Mouse (Mus musculus): ENCODE data around the gene Wnt2b.

Wnt2b gene

DNA sequence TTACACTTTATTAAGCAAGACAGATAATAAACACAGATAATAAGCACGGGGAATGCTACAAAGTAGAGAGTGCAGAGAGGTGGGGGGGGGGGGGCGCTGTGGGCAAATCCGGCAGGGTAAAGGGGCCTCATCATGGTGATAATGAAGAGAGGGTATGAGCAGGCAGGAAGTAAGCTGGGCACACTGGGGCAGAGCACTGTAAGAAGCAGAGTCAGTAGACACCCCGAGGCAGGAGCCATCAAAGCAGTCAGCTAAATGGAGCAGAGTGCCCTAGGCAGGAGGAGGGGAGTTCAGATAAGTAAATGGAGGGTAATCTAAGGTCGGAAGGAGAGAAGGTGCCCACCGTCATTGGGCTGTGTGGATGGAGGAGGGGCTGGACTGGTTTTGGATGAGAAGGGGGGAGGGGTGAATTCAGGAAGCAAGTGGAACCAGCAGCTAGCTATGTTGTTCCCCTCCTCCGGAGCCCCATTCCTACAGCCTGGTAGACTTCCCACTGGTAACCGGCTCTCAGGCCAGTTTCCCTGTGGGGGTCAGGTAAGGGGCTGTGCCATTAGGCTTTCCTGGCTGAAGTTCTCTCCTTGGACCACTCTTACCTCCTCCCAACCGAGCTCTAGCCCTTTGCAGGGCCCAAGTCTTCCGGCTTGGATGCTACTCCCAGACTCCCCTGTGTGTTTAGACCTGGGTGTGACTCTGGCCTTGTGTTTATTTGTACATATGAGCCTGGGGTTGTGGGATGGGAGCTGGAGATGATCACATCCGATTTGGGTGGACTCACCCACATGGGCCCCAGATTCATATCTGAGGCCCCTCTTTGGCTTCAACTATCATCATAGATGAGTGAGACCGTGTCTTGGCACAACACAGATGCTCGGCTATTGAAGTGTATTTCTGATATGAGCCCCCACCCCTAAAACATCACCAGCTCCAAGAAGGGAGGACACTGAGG is 1.9 kb upstream of the Wnt2b start:
- no peak for DNase-seq (ENCODE audit: low spot score in 2 of 2)

DNA sequence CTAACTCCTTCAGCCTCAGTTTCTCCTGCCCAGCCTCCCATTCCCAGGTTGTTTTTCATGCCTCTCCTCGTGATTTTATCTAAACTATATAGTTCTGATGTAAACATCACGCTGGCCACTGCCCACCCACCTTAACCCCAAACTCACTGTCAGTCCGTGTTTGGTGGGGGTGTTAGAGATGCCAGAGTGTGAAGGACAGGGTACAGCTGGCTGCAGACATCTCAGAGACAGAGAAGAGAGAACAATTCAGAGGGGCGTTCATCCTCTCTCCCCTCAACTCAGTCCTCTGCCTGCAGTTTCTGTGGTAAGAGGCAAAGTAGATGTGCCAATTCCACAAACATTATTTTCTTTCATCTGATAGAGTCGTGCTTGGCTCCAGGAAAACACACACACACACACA is 1.1 kb upstream of the Wnt2b start:
- DNase-seq (ENCODE audit: low spot score in 2 of 2): no peak

DNA sequence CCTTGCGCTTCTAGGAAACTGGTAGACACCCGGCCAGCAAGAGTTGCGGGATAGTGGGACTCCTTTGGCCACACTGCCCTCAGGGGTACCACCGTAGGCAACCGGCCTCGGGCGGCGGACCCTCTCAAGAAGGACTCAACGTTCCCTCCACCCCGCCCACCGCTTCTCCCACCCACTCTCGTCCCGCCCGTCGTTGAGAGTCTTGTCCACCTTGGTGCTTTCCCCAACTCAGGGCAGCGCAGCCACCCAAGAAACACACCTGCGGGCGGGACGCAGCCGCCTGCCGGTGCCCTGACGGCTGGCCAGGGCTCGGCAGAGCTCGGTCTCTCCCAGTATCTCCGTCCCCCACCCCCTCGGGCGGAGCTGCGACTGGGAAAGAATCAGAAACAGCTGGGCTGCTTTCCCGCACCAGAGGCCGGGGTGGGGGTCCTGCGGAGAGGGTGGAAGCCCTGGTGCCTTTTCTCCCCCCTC is 455 bp upstream of the Wnt2b start:
- no peak for DNase-seq (ENCODE audit: low spot score in 2 of 2)

DNA sequence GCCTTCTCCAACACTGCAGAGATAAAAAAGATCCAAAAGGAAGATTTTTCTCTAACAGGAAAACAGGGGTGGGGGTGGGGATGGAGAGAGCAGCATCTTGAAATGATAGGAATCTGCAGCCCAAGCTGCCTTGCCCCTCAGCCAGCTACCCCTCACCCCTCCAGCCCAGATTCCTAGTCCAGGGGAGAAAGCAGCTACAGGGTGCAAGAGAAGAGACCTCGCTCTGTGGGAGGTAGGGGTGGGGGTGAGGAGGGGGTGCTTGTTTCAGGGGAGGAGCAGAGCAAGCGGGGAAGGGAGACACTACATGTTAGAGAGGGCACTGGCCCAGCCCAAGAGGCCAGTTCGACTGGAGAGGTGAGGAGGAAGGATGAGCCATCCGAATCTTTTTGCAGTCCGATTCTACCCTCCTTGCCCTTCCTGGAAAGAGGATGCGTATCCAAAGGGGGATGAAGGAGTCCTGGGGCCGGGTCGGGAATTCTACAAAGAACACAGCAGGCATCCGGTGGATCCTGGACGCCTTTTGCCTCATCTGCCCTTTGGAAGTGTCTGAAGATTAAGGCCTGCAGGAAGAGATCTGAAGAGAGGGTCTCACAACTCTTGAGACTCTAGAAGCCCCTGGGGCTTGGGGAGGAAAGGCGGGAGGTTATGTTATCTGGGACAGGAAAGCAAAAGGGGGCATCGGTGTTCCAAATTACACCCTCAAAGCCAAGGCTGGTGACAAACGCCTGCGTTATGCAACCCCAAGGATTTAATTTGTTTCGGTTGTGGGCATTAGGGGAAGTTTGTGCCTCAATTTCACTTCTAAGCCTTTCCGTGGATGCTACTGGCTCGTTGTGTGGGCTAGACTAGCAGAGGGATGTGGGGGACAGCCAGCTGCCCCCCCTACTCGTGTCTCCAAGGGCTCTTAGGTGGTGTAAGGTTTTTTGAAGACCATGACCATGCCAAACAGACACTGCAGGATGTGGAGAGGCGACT is 1.4 kb downstream of the Wnt2b start:
- DNase-seq (ENCODE audit: low spot score in 2 of 2): no peak

DNA sequence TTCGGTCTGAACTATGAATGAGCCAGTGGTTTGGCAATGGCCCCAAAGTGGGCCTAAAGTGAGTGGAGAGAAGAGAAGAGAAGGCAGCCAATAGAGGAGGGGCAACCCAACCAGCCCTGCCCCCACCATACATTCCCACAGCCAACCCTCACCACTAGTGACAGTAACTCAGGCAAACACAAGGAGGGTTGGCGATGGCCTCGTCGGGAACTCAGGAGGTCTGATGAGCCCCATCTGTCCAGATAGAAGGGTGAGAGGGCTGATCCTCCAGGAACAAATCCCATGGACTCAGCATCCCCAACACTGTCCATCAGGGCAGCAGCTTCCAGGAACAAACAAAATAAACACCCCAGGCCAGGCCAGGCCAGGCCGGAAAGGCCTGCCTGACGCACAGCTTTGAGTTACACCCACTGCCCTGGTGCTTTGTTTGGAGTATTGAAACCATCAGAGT is 5.6 kb downstream of the Wnt2b start:
- DNase-seq (ENCODE audit: low spot score in 2 of 2): no peak

DNA sequence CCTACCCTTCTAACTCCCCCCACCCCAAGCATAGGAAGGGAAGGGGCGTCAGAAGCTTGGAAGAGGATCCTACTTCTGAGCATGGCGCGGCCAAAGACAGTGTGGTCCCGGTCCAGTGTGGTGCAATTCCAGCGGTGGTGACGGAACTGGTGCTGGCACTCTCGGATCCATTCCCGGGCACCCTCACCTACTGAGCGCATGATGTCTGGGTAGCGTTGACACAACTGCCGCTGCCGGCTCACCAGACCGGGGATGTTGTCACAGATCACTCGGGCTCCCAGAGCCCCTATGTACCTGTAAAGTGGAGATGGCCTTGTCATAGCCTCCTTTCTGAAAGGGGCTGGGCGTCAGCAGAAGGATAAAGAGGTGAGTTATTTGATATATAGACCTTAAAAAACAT is 7.2 kb downstream of the Wnt2b start:
- no peak for DNase-seq (ENCODE audit: low spot score in 2 of 2)

DNA sequence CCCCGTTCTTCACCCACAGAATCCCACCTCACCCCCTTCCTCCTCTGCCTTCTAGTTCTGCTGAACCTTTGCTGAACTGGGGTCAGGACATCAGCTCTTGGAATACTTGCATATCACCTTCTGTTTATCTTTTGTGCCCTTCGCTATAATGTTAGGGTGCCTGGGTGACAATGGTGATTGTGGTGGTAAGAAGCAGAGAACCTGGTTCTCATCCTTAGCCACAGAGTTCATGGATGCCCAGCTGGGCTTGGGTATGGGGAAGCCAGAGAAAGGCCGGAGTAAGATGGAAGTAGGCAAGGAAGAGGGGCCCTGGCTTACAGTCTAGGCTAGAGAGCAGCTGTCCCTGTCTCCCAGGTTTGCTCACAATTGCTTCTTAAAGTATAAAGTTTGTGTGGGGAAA is 7.6 kb downstream of the Wnt2b start:
- no peak for DNase-seq (ENCODE audit: low spot score in 2 of 2)

DNA sequence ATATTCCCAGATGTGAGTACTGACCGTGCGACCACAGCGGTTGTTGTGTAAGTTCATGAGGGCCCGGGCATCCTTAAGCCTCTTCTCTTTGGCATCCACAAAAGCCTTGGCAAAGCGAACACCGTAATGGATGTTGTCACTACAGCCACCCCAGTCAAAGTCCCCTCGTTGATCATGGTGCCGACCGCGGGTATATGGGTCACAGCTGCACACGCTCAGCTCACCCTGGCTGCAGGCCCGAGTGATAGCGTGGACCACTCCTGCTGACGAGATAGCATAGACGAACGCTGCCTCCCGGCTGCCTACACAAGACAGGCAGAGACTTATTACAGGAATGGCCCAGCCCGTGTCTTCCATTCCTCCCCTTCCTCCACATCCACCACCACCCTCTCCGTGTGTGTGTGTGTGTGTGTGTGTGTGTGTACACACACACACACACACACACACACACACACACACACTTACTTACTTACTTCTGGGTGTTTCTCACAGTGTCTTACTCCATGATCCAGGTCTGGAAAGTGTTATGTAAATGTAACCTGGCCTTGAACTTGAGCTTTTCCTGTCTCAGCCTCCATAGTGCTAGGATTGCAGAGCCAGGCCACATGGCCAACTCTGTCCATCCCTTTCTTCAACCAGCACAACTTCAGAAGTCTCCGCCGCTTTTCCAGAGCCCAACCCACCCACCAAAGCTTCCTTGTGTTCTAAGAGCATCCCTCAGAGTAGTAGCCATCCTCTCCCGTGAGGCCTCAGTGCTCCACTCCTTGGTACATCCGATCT is 8.6 kb downstream of the Wnt2b start:
- DNase-seq (ENCODE audit: low spot score in 2 of 2): no peak

DNA sequence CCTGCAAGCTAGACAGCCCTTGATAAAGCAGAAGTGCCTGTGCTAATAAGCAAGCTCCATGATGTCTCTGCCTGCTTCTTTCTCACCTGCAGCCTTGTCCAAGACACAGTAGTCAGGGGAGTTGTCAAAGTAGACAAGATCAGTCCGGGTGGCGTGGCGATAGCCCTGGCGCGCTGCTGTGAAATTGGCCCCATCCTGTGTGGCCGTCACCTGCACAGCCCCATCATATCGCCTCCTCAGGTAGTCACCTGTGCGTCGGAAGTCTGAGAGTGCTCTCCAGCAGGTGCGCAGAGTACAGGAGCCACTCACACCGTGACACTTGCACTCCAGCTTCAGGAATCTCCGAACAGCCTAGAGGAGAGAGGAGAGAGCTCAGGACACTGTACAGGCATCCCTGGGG is 10.8 kb downstream of the Wnt2b start:
- no peak for DNase-seq (ENCODE audit: low spot score in 2 of 2)

DNA sequence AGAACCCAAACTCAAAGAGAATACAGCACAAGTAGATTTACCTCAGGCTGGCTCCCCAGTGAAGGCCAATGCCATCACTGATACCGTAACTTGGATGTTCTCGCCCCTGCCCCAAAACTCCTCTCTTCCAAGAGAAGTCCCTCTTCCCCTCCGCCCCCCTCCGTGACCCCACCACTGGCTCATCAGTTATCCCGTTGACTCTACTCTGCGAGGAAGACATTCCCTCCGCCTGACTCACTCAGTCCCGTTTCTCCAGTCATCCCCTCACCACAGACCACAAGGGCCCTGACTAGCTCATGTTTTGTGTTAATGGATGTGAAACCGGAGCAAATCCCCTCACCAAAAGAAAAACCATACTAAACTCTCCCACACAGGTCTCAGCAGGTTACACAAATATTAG is 16.8 kb downstream of the Wnt2b start:
- no peak for DNase-seq (ENCODE audit: low spot score in 2 of 2)

DNA sequence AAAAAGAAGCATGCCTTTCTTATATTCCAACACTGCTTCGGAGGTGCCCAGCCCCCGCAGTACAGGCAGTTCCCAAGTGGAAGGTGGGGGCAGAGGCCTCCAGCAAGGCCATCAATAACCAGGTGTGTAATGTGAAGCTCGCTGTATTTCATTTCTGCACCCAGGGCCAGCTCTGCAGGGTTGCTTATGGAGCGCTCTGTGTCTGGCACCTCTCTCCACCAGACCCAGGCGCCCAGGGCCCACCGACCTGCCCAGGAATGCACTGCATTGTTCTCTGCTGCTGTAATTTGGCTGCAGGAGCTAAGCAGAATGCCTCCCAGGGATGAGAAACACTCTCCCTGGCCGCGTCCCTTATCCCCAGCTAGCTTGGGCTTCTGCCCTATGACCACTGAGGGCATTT is 18.4 kb downstream of the Wnt2b start:
- DNase-seq (ENCODE audit: low spot score in 2 of 2): no peak

DNA sequence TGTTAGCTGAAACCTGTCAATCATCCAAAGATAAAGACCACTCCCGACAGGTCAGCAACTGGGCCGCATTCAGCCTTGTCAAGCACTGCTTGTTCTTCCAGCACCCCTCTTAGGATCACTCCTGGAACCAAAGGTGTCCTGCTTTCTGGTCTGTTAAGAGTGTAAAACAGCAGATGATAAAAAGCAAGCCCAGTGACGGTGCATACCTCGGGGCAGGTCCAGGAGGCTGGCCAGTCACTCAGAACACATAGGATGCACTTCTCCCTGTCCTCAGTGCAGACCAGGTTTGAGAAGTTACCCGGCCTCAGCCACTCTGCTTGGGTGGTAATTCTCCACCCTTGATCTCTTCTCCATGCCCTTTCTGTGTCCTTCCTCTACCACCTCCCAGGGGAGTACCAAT is 19.0 kb downstream of the Wnt2b start:
- DNase-seq (ENCODE audit: low spot score in 2 of 2): no peak

DNA sequence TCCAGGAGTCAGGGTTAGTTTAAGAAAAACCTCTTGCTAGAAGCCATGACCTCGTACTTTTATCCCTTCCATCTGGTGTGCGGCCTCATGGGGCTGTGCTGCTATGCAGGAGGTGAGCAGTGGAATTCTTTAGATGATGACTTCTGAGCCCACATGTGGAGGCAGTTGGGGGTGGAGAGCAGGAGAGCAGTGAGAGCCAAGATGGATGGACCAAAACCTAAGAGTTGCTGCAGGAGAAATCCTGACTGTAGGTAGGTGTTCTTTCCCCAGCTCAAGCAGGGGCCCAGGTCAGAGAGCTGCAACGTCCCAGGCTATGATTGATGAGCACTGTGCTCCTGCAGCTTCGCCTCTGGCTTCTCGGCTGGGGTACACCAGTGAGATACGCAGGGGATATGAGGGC is 21.0 kb downstream of the Wnt2b start:
- no peak for DNase-seq (ENCODE audit: low spot score in 2 of 2)

DNA sequence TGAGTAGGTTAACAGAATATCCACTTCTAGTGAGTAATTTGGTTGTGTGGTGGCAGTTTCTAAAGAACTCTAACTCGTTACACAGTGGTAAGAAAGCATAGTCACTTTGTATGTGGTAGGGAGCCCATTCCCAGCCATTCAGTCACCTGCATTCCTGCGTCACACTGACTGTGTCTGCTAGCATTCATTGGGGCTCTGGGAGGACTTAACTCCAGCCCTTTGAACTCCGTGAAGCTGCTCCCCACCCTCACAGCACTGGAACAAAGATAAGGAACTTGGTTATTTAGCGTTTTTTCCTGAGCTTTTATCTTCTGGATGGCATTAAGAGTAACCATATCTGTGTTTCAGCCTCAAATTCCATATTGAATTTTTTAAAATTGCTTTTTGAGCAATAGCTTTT is 23.4 kb downstream of the Wnt2b start:
- no peak for DNase-seq (ENCODE audit: low spot score in 2 of 2)

DNA sequence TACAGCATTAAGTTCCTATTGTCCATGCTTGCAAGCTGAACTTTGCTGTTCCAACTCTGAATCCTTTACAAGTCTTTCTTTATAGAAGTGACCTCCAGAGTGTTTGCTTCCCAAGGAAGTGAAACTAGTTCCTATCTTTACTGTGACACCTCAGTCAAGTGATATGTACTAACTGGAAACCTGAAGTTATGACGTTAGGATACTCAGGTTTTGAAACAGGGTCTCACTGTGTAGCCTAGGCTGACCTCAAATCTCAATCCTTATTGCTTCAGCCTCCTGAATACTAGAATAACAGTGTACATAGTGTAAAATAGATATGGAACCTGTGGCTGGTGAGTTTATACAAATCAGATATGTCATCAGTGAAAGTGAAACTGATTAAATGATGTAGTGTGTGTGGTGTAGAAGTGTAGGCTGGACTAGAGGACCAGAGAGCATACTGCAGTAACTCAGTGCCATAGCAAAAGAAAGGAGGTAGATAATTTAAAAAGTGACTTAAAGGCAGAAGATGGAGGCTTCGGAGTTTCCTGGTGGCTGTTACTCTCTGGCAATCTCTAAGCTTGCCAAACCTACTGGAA is 23.9 kb downstream of the Wnt2b start:
- DNase-seq (ENCODE audit: low spot score in 2 of 2): no peak

DNA sequence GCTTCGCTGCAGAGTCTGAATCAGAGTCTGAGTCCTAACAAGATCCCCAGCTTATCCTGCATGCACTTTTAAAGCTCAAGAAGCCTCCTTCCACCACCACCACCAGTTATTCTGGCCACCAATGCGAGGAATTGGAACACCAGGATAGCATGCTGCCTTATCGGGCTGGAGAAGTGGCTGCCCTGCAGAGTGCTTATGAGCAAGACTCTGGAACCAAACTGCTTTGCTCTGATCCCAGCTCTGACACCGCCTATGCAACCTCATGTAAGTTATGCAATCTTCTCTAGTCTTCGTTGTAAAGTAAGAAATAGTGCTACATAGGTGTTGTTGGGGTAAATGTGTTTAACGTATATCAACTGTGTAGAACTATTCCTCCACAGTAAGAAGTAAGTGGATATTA is 32.3 kb downstream of the Wnt2b start:
- no peak for DNase-seq (ENCODE audit: low spot score in 2 of 2)

DNA sequence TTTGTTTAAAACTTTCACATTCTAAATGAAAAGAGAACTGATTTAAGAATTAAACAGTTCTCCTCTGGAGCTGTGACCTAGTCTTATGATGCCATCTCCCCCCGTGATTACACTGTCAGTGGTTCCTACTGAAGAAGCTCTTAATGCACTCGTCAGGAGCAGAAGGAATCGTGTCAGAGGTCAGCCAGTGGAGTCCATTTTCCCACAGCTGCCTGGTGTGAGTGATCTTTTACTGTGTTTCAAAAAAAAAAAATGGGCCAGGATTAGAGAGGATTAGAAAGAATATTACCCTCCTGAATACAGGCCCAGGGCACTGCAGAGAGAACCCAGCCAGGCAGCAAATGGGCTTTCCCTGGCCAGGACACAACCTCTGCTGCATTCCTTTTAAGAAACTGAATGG is 46.7 kb downstream of the Wnt2b start:
- DNase-seq (ENCODE audit: low spot score in 2 of 2): no peak

DNA sequence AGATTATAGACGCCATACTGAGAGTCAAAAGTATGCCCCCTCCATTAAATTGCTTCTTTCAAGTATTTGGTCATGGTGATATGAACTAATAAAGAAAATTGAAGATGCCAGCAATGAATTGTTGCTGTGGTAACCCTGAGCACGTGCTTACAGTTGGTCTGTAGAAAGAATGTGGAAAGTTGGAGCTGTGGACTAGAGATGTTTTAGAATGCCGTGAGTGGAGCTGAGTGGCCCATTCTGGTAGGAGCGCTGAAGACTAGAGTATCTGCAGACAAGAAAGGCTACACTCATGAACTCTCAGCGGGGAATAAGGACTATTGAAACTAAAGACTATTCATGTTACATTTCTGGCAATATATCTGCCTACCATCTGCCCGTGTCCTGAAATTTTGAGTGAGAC is 52.5 kb downstream of the Wnt2b start:
- no peak for DNase-seq (ENCODE audit: low spot score in 2 of 2)

DNA sequence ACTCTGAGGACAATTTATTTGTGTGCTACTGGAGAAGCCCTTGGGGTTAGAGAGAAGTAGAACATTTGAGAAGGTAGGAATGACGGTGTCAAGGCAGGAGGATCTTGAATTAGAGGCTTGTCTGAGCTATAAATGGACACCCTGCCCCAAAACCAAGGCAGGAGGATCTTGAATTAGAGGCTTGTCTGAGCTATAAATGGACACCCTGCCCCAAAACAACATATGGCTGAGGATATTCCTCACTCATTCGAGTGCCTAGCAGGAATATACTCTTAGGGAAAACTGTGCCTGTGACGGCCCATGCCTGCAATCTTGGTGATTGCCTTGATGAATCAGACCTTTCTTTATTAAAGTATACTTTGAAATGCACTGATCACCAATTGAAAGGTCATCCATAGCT is 55.7 kb downstream of the Wnt2b start:
- DNase-seq (ENCODE audit: low spot score in 2 of 2): no peak

DNA sequence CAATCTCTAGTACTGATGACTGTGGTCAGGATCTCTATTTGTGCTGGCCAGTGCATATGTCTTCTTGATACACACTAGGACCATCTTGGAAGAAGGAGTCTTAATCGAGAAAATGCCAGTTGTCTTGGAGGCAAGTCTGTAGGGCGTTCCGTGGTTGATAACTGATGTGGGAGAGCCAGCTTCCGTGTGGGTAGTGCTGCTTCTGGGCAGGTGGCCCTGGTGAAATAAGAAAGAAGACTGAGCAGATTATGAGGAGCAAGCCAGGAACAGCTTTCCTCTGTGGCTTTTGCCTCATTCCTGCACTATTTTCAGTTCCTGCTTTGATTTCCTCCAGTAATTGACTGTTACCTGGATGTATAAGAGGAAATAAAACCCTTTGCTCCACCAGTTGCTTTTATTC is 56.3 kb downstream of the Wnt2b start:
- no peak for DNase-seq (ENCODE audit: low spot score in 2 of 2)

DNA sequence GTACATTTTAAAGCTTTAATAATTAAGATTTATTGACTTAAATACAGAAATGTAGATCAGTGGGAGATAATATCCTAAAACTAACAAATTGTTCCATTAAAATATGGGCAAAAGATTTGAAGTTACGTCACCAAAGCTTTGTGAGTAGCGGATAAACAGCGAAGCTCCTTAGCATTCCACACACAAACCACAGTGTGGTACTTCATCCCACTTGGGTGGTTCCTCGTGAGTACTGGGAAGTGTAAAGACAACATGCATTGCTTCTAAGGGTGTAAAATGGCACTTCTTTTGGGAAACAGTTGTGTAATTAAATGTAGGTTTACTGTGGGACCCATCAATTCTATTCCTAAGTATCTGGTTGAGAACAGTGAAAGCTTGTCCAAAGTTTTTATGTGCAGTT is 60.6 kb downstream of the Wnt2b start:
- no peak for DNase-seq (ENCODE audit: low spot score in 2 of 2)

Measured in spleen, postnatal 36 days (tissue).